Mouse (Mus musculus) neural tube, embryonic 15.5 days (tissue): ENCODE data around the gene Ptafr. TPM values are rescaled to one million over a fixed set of nuclear protein-coding genes. Genes with fewer than 3 reads are reported as not detected.
"Not testable (repeated sequence)": the region's sequence is repeated elsewhere in the genome, so short reads cannot be mapped to it uniquely, and the experiment has no call there.

Source experiments
- ATAC-seq: fragments of 200-750 bp; cut with Nextera tagmentation; 2 replicates; pipeline ENCODE4 v1.8.0; 2017; ENCODE audit warnings: mild to moderate bottlenecking, moderate TSS enrichment, moderate library complexity; ENCODE audit not compliant: low FRiP score
- H3K27ac ChIP-seq: fragments of 300-500 bp; sonication (generic); replicated peaks from 2 replicates; pipeline ENCODE4 v1.5.1; 2015; ENCODE audit warnings: mild to moderate bottlenecking, inconsistent platforms
- H3K27me3 ChIP-seq: fragments of 300-500 bp; sonication (generic); replicated peaks from 2 replicates; pipeline ENCODE4 v1.6.1; 2015; ENCODE audit warnings: inconsistent platforms
- H3K36me3 ChIP-seq: fragments of 300-500 bp; sonication (generic); 2 replicates; pipeline ENCODE4 v1.6.1; 2015; ENCODE audit warnings: inconsistent platforms
- H3K4me1 ChIP-seq: fragments of 300-500 bp; sonication (generic); 2 replicates; pipeline ENCODE4 v1.6.1; 2015; ENCODE audit warnings: inconsistent platforms
- H3K4me2 ChIP-seq: fragments of 300-500 bp; sonication (generic); 2 replicates; pipeline ENCODE4 v1.6.1; 2015; ENCODE audit warnings: inconsistent platforms, mild to moderate bottlenecking, moderate library complexity
- H3K4me3 ChIP-seq: fragments of 300-500 bp; sonication (generic); replicated peaks from 2 replicates; pipeline ENCODE4 v1.5.1; 2015; ENCODE audit warnings: mild to moderate bottlenecking, inconsistent platforms
- H3K9ac ChIP-seq: fragments of 300-500 bp; sonication (generic); replicated peaks from 2 replicates; pipeline ENCODE4 v1.6.1; 2015; ENCODE audit warnings: mild to moderate bottlenecking, inconsistent platforms
- H3K9me3 ChIP-seq: fragments of 300-500 bp; sonication (generic); replicated peaks from 2 replicates; pipeline ENCODE4 v1.6.1; 2016; ENCODE audit warnings: inconsistent platforms
- WGBS: fragments of 180-500 bp; shearing (Covaris S2); methylation state at CpG from one replicate; pipeline ENCODE4 v1.1.7; 2015; ENCODE audit warnings: mixed read lengths; 5-methylcytosine and 5-hydroxymethylcytosine counted together
- polyA plus RNA-seq: library from polyadenylated mRNA; unstranded; fragments of >200 nt; fragmentation: Nextera tagmentation; extraction: Ambion mirVana; gene quantifications from 2 replicates; pipeline ENCODE4 v1.2.1, GENCODE M21; 2015

The Ptafr gene
- polyA plus RNA-seq, 1 experiment from 2014 or later = 0.65 TPM

DNA sequence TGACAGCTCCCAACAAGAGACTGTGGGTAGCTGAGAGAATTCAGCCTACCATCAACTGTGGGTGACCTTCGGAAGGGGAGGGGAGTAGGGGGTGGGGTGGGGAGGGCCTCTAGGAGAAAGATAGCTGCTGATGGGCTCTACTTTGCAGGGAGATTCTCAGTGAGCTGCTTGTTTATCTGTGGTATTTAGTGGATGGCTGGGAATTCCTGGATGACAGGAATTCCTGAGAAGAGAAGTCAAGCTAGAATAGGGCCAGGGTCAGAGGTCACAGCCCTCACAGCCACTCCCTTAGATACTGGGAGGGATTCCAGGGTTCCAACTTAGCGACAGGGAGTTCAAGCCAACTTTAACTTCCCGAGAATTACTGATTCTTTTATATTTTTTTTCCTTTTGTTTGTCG, 30.3 kb downstream of the Ptafr start:
- Histone ChIP-seq H3K9me3 (no peaks in the 10 kb centered on the region), H3K27ac (no peak overlapping the region), H3K4me3 (no peak overlapping the region), H3K4me1 (no peaks in the 10 kb centered on the region), H3K36me3 (no peaks in the 10 kb centered on the region), H3K4me2 (no peak overlapping the region), H3K9ac (no peak overlapping the region), H3K27me3 (no peaks in the 10 kb centered on the region)
- WGBS = 47% methylated on average over 4 of the region's 4 CpGs
- no peak for ATAC-seq

DNA sequence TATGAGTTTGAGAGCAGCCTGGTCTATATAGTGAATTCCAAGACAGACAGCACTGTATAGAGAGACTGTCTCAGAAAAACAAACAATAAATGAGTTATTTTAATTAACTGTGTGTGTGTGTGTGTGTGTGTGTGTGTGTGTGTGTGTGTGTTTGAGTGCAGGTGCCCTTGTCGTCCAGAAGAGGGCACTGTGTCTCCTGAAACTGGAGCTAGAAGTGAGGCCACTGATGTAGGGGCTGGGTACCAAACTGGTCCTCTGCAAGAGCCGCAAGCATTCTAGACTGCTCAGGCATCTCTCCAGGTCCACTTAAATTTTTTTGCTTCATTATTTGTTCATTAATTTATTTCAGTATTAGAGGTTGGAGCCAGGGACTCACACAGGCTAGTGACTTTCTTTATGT, 35.0 kb downstream of the Ptafr start:
- Histone ChIP-seq H3K36me3 (no peaks in the 10 kb centered on the region), H3K4me3 (no peak overlapping the region), H3K9me3 (no peaks in the 10 kb centered on the region), H3K9ac (no peak overlapping the region), H3K4me2 (no peak overlapping the region), H3K4me1 (no peaks in the 10 kb centered on the region), H3K27me3 (no peaks in the 10 kb centered on the region), H3K27ac (no peak overlapping the region)
- ATAC-seq = no peak
- 91% methylated on average over 2 of the region's 2 CpGs for WGBS

DNA sequence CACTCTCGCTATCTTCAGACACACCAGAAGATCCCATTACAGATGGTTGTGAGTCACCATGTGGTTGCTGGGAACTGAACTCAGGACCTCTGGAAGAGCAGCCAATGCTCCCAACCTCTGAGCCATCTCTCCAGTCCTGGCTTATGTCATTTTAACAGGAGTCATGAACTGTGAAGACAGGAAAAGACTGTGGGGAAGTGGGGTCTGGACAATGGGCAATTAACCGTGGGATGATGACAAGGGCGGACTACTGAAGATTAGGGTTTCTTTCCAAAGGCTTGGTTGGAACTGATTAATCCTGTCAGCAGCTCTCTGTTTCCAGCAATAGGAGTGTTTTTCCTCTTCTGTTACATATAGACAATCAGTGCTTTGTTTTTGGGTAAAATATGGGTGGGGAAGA, 35.9 kb downstream of the Ptafr start:
- H3K4me2 ChIP-seq = no peak overlapping the region

DNA sequence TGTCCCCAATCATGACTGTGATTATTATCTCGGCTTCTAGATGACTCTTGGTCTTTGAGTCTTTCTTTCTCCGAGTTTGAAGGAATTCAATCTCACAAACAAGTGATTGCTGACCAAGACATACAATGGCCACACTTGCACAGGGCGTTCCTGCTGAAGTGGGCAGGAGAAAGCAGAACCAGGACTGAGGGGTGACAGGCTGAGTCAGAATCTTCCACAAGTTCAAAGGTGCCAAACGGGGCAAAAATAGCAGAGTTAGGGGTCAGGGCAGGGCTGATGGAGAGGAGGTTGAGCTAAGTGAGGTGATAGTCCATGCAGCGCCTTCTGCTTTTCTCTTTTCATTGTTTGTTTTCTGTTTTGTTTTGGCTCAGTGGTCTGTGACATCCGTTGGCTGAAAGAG, 36.6 kb downstream of the Ptafr start:
- ATAC-seq = no peak
- Histone ChIP-seq H3K36me3 (no peaks in the 10 kb centered on the region), H3K9ac (no peak overlapping the region), H3K9me3 (no peaks in the 10 kb centered on the region), H3K27me3 (no peaks in the 10 kb centered on the region), H3K4me2 (no peak overlapping the region), H3K4me1 (no peaks in the 10 kb centered on the region), H3K27ac (no peak overlapping the region), H3K4me3 (no peak overlapping the region)
- whole genome bisulfite sequencing = 83% methylated on average over 6 of the region's 6 CpGs

More for the DNA sequence above, 35.9 kb downstream of the Ptafr start:
- Histone ChIP-seq H3K9me3 (no peaks in the 10 kb centered on the region), H3K4me1 (no peaks in the 10 kb centered on the region), H3K27me3 (no peaks in the 10 kb centered on the region), H3K4me3 (no peak overlapping the region), H3K27ac (no peak overlapping the region), H3K36me3 (no peaks in the 10 kb centered on the region), H3K9ac (no peak overlapping the region)
- ATAC-seq = no peak
- 90% methylated on average over 3 of the region's 3 CpGs for WGBS

DNA sequence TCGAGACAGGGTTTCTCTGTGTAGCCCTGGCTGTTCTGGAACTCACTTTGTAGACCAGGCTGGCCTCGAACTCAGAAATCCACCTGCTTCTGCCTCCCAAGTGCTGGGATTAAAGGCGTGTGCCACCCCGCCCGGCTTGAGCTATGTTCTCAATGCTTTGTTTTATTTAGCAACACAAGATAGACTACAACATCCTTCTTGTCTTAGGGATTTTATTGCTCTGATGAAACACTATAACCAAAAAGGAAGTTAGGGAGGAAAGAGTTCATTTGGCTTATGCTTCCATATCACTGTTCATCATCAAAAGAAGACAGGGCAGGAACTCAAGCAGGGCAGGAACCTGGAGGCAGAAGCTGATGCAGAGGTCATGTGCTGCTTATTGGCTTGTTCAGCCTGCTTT, 37.4 kb downstream of the Ptafr start:
- 87% methylated on average over 5 of the region's 5 CpGs for WGBS
- not testable (repeated sequence) for ATAC-seq

DNA sequence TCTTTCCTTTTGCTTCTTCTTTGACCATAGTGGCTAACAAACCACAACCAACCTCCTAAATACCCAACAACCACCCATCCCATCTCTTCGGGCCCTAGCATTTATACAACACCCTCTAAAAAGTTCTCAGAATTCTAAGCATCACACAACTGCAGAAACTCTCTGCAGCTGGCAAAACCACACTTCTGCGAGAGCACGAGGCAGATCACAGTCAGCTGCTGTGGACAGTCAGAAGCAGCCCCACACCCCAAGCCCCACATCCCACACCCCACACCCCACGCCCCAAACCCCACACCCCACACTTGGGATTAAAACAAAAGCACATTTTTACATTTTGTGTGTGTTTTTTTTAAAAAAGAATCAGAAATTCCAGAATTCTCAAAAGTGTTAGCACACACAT, 39.6 kb downstream of the Ptafr start:
- no peaks in the 10 kb centered on the region for H3K4me1 ChIP-seq
- no peaks in the 10 kb centered on the region for H3K36me3 ChIP-seq
- no peak overlapping the region for H3K9ac ChIP-seq
- no peak overlapping the region for H3K4me2 ChIP-seq
- no peak overlapping the region for H3K4me3 ChIP-seq
- H3K9me3 ChIP-seq = no peaks in the 10 kb centered on the region
- WGBS = 77% methylated on average over 4 of the region's 4 CpGs
- H3K27ac ChIP-seq = no peak overlapping the region
- no peak for ATAC-seq
- H3K27me3 ChIP-seq = no peaks in the 10 kb centered on the region

More for the DNA sequence above, 37.4 kb downstream of the Ptafr start:
- H3K27ac ChIP-seq, H3K4me3 ChIP-seq, H3K4me1 ChIP-seq, H3K9ac ChIP-seq, H3K36me3 ChIP-seq, H3K9me3 ChIP-seq, H3K27me3 ChIP-seq, H3K4me2 ChIP-seq: not testable (repeated sequence)

DNA sequence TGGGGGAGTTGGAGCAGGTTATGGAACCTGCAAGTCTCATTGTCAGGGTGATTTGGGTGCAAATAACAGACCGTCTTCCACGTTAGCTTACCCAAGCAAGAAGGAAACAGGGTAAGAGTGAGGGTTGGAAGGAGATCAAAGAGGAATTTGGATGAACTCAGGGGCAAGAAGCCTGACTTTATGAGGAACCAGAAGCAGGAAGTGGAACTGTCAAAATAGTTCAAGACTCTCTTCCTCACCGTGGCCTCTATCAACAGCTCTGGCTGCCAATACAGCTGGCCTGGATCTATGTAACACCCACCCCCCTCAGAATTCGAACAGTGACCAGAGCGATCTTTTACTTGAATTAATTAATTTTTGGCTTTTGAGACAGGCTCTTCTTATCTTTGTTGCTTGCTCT, 41.9 kb downstream of the Ptafr start:
- Histone ChIP-seq H3K4me2 (no peak overlapping the region), H3K27ac (no peak overlapping the region), H3K27me3 (no peaks in the 10 kb centered on the region), H3K36me3 (no peaks in the 10 kb centered on the region), H3K9me3 (no peaks in the 10 kb centered on the region), H3K4me1 (no peaks in the 10 kb centered on the region), H3K9ac (no peak overlapping the region), H3K4me3 (no peak overlapping the region)
- no peak for ATAC-seq
- 82% methylated on average over 5 of the region's 5 CpGs for WGBS

DNA sequence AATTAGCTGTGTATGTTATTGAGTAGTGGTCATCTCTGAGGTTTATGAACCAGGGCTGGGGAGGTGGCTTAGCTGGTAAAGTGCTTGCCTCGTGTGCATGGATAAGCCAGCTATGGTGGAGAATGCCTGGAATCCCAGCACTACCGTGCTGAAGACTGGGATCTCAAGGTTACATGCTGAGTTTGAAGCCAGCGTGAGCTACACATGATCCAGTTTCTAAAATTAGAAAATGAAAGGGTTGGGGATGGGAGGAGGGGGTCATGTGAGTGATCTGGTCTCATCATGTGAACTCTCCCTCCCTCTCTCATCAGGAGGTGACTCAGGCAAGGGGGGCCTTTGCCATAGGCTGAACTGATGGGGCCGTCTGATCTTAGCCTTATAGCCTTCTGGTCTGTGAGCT, 44.3 kb downstream of the Ptafr start:
- no peak overlapping the region for H3K4me3 ChIP-seq
- H3K27me3 ChIP-seq = no peaks in the 10 kb centered on the region
- 66% methylated on average over 4 of the region's 4 CpGs for WGBS
- no peaks in the 10 kb centered on the region for H3K4me1 ChIP-seq
- no peak overlapping the region for H3K4me2 ChIP-seq
- H3K9ac ChIP-seq = no peak overlapping the region
- no peaks in the 10 kb centered on the region for H3K9me3 ChIP-seq
- no peaks in the 10 kb centered on the region for H3K36me3 ChIP-seq
- no peak for ATAC-seq
- no peak overlapping the region for H3K27ac ChIP-seq

DNA sequence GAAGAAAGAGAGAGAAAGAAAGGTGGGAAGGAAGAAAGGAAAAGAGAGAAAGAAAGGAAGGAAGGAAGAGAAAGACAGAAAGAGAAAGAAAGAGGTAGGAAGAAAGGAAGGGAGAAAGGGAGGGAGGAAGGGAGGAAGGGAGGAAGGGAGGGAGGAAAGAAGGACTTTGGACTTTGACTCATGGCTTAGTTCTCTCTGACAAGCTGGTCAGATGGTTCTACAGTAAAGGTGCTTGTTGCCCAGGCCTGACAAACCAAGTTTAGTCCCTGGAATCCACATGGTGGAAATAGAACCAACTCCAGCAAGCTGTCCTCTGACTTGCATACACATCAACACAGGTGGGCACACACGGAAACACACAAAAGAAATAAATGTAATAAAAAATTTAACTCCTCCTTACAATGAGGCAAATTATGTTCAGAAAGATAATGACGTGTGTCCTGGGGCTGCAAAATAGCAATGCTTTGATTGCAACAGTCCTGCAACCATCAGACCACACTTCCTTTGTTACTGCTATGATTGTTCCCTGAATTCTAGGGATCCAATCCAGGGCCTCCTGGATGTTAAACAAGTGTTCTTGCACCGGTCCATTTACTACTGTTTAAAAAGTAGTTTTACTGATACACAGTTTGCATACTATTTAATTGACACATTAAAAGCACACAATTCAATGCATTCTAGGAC, 46.6 kb downstream of the Ptafr start:
- ATAC-seq = no peak
- Histone ChIP-seq H3K27me3 (no peaks in the 10 kb centered on the region), H3K4me2 (no peak overlapping the region), H3K9me3 (no peaks in the 10 kb centered on the region), H3K27ac (no peak overlapping the region), H3K4me3 (no peak overlapping the region), H3K36me3 (no peaks in the 10 kb centered on the region), H3K9ac (no peak overlapping the region), H3K4me1 (no peaks in the 10 kb centered on the region)
- WGBS = 77% methylated on average over 3 of the region's 3 CpGs

DNA sequence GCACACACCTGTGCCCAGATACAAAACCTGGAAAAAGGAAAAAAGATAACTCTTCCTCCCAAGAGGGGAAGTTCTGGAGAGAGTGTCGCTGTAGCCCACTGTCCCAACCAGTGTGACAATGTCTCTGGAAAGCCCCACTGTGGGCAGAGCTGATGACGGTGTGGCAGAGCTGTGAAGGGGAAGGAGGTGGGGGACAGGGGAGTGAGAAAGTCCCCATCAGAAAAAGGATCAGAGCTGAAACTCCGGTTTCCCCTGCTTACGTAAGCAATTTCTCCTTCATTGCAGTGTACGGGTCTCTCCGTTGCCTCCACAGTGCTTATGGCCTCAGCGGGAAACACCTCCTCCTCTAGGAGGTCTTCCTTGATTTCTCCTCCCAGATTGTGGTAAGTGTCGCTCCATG, 47.5 kb downstream of the Ptafr start:
- no peaks in the 10 kb centered on the region for H3K36me3 ChIP-seq
- no peaks in the 10 kb centered on the region for H3K9me3 ChIP-seq
- no peaks in the 10 kb centered on the region for H3K27me3 ChIP-seq
- H3K4me2 ChIP-seq = no peak overlapping the region
- no peak overlapping the region for H3K27ac ChIP-seq
- ATAC-seq = no peak
- no peak overlapping the region for H3K9ac ChIP-seq
- no peak overlapping the region for H3K4me3 ChIP-seq
- WGBS = 86% methylated on average over 8 of the region's 8 CpGs
- H3K4me1 ChIP-seq = no peaks in the 10 kb centered on the region

DNA sequence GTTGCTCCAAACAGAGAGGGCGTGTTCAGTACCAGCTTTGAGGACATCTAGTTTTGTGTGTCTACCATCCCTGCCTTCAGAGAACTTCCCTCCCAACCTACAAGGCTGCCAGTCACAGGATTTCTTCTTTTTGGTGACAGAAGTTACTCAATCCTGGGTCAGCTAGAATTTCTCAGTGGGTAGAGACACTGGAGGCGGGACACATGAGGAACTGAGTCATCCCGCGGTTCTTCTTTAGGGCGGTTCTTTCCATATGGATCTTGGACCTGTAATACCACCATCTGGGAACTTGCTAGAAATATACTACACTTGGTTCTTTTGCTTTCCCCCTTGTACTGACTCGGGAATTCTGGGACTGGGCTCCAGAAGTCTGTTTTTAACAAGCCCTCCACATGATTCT, 54.0 kb downstream of the Ptafr start:
- no peaks in the 10 kb centered on the region for H3K4me1 ChIP-seq
- no peaks in the 10 kb centered on the region for H3K36me3 ChIP-seq
- no peak overlapping the region for H3K4me3 ChIP-seq
- no peak overlapping the region for H3K9ac ChIP-seq
- no peak overlapping the region for H3K27ac ChIP-seq
- H3K9me3 ChIP-seq = no peaks in the 10 kb centered on the region
- no peak overlapping the region for H3K4me2 ChIP-seq
- 94% methylated on average over 6 of the region's 6 CpGs for WGBS
- H3K27me3 ChIP-seq = no peaks in the 10 kb centered on the region
- ATAC-seq = no peak

DNA sequence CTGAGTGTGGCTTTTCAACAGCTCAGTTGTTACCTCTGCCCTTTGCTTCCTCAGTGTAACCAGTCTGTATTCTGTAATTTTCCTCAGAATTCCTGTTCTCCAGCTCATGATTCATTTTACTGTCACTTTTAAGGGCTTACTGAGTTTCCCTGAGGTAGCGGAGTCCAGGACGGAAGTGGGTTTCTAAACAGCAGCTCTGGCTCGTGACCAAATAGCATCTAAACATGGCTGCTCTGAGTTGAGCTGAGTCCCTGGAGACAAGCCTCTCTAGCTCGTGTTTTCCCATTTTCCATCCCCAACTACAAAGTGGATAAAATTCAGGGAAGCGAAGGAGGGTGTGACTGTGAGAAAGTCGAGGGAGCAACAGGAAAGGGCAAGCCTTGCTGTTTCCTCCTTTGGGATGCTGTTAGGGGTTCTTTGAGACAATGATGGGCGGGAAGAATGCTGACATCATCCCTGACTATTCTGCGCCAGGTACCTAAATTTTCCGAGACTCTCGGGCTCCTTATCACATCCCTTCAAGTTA, 55.0 kb downstream of the Ptafr start:
- ATAC-seq = no peak
- Histone ChIP-seq H3K4me3 (no peak overlapping the region), H3K9me3 (no peaks in the 10 kb centered on the region), H3K4me1 (no peaks in the 10 kb centered on the region), H3K9ac (no peak overlapping the region), H3K36me3 (no peaks in the 10 kb centered on the region), H3K4me2 (no peak overlapping the region), H3K27ac (no peak overlapping the region), H3K27me3 (no peaks in the 10 kb centered on the region)
- WGBS = 84% methylated on average over 10 of the region's 10 CpGs
